Mouse (Mus musculus): ENCODE measurements around the gene Peg3. TPM values are rescaled to one million over a fixed set of nuclear protein-coding genes. Genes with fewer than 3 reads are reported as not detected.
A peak's percentile ranks its signal among the peaks of the same experiment; 100 is the strongest.

Peg3 gene
- polyA plus RNA-seq, 1 experiment from 2014 or later: 90.8 TPM

DNA sequence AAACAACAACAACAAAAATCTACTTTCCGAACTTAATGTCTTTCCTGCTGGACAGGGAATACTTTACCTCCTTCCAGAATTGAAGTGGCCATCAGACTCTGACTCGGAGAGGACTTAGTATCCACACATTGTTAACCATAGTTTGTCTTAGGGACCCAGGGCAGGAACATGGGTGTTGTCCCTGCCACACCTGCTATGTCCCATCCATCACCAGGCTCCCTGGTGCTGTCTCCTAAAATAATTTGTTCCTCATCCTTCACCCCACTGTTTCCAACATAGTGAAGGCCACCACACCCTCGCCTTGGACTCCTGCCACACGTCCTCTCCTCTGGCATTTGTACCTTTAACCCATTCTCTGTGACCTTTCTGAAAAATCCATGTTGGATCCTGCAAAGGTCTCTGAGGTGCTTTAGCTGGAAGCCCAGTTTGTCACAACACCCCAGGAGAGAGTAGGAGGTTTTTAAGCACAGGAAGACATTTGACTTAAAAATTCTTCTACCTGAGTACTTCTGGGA is 26.6 kb upstream of the Peg3 start:
- no peak for DNase-seq (ENCODE audit: low read depth, low spot score)
- no peak for TF ChIP-seq CTCF (IDR thresholded peaks at IDR 0.05)
- ChIA-PET CTCF (no interaction called here), POLR2A (interaction anchor here (0.5 kb wide), 1 partner anchor 145 kb away, joined by 3 read pairs; no protein-coding TSS in a partner anchor)
- no peak for ATAC-seq
- in situ Hi-C loops (cut with MboI; ENCODE audit: low pct_unique_long_range_greater_than_20kb): no loop called here
- no peaks in the 10 kb centered on the region for H3K27me3 ChIP-seq

DNA sequence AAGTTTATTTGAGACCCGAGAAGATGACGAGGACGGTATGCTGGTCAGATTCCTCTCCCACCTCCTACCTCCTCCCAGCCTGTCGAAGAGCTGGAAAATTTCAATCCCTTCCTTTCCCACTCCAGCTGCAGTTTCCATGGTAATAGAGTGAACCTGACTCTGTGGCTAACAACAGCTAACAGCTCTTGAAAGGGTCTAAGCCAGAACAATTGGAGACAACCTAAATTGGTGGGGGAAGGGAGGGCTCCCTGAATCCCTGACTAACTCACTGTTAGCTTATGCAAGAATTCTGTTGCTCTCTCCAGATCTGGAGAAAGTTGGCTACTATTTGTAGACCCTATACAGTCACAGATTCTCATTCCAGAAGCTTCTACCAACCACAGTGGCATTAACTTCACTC is 23.2 kb upstream of the Peg3 start:
- no peak for ATAC-seq
- DNase-seq (ENCODE audit: low read depth, low spot score): no peak

DNA sequence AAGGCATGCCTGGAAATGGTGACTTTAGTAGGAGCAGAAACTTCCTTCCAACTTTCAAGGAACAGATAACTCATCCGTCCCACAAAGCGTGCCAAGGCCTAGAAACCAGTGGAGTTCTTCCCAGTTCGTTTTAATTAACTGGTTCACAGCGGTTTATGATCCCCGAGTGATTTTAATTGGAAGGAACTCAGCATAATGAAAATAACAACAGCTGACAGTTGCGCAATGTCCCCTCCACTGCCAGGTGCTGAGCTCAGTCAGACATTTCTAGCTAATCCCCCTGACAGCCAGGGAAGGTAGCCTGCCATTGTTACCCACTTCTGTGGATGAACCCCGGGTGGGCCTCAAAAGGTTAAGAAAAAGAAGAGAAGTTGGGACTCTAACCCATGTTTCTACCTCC is 19.0 kb upstream of the Peg3 start:
- no peaks in the 10 kb centered on the region for H3K27me3 ChIP-seq
- ChIA-PET POLR2A (no interaction called here), CTCF (interaction anchor here (1.4 to 2.6 kb wide), 3 partner anchors 10 to 169 kb away, joined by 3 to 6 read pairs (median 4); no protein-coding TSS in a partner anchor)
- DNase-seq (ENCODE audit: low read depth, low spot score): no peak
- no peak for TF ChIP-seq CTCF (IDR thresholded peaks at IDR 0.05)
- in situ Hi-C loops (cut with MboI; ENCODE audit: low pct_unique_long_range_greater_than_20kb): no loop called here
- peak; percentile 21 for ATAC-seq

More for the DNA sequence above, 23.2 kb upstream of the Peg3 start:
- H3K27me3 ChIP-seq: no peaks in the 10 kb centered on the region
- TF ChIP-seq CTCF (IDR thresholded peaks at IDR 0.05): no peak
- POLR2A ChIA-PET: interaction anchor here (1.1 kb wide), 1 partner anchor 33 kb away, joined by 3 read pairs; no protein-coding TSS in a partner anchor
- CTCF ChIA-PET: interaction anchor here (2.4 kb wide), 1 partner anchor 22 kb away, joined by 7 read pairs; no protein-coding TSS in a partner anchor
- in situ Hi-C loops (cut with MboI; ENCODE audit: low pct_unique_long_range_greater_than_20kb): no loop called here

DNA sequence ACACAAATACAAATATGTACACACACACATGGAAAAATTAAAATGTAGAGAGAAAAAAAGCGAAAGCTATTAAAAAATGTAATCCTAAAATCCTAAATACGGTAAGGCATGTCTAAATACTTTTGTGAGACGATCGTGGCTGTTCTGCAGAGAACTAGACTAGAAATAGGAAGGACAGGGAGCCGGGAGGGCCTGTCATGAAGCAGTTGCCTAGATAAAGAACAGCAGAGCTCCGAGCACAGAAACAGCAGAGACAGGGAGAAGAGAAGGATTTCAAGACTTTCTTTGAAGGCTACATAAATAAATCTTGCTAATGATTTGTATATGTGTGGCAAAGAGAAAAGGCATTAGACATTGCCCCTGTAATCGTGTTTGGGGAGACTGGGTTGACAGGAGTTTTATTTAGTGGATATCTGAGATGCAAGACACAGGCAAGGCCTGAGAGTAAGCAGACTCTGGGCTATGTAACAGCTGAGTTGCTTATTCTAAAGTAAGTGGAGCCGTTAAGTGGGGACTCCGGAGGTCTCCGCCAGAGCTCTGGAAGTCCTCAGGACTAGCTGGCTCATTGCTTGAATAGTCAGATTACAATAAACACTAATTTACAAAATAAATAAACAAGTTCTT is 14.2 kb upstream of the Peg3 start:
- CTCF ChIA-PET: interaction anchor here (1.3 to 1.6 kb wide), 2 partner anchors 25 to 32 kb away, joined by 3 to 4 read pairs; no protein-coding TSS in a partner anchor
- H3K27me3 ChIP-seq: no peaks in the 10 kb centered on the region
- in situ Hi-C loops (cut with MboI; ENCODE audit: low pct_unique_long_range_greater_than_20kb): no loop called here
- POLR2A ChIA-PET: no interaction called here
- TF ChIP-seq CTCF (IDR thresholded peaks at IDR 0.05): no peak
- DNase-seq (ENCODE audit: low read depth, low spot score): no peak
- no peak for ATAC-seq

DNA sequence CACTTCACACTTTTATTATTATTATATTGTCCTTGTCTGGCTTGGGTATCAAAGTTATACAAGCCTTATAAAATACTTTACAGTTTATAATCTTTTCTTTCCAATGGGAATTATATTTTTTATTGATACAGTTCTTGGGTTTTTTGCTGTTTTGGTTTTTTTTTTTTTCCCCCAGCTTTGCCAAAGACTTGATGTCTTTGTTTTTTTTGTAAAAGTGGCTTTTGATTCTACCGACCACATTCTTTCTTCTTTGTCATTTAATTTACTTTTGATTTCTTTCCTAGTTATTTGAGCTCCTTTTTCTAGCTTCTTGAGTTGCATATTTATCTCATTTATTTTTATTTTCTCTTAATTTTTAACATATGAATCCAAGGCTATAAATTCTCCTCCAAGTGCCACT is 5.8 kb upstream of the Peg3 start:
- TF ChIP-seq CTCF (IDR thresholded peaks at IDR 0.05): no peak
- ChIA-PET POLR2A (no interaction called here), CTCF (interaction anchor here (0.7 to 1.1 kb wide), 3 partner anchors 12 to 177 kb away, joined by 3 to 6 read pairs (median 3); no protein-coding TSS in a partner anchor)
- DNase-seq (ENCODE audit: low read depth, low spot score): no peak
- H3K27me3 ChIP-seq: no peaks in the 10 kb centered on the region
- no peak for ATAC-seq
- in situ Hi-C loops (cut with MboI; ENCODE audit: low pct_unique_long_range_greater_than_20kb): no loop called here

DNA sequence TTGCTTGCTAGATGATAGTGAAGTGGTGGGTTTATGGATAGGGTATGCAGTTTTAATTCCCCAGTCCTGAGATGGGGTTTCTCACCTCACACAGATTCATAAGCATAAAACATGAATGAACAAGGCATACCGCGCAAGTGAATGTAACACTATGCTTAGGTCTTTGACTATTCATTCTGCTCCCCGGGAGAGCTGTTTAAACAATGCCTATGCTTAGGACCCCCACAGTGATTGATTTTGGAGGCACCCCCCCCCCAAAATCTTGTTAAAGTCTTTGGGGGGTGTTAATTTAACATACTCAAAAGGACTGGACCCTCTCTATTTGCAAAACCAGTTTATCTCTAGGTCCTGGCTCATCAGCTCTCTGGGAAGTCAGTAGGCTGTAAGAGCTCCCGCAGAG is 1.7 kb upstream of the Peg3 start:
- no peak for TF ChIP-seq CTCF (IDR thresholded peaks at IDR 0.05)
- no peaks in the 10 kb centered on the region for H3K27me3 ChIP-seq
- in situ Hi-C loops (cut with MboI; ENCODE audit: low pct_unique_long_range_greater_than_20kb): no loop called here
- ChIA-PET CTCF (interaction anchor here (0.8 to 2.2 kb wide), 2 partner anchors 9 to 15 kb away, joined by 4 to 6 read pairs; no protein-coding TSS in a partner anchor), POLR2A (no interaction called here)
- ATAC-seq (no peak), DNase-seq (ENCODE audit: low read depth, low spot score) (no peak)

DNA sequence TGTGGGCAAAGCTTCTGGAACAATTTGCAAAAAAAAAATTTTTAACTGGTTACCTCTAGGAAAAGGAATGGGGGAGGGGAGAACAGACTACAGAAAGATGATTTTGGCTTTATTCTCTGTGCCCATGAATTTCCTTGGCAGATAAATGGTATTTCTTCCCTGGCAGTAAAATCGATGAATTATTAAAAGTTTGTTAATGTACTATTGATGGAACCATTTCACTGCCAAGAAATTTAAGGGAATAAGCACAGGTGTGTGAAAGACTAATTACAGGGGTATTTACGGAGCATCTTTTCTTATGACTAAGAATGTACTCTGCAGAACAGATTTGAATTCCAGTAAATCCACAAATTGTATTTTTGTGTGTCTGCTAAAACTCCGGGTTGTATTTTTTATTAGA is 1.1 kb upstream of the Peg3 start:
- no peak for TF ChIP-seq CTCF (IDR thresholded peaks at IDR 0.05)
- POLR2A ChIA-PET: no interaction called here
- ATAC-seq: no peak
- CTCF ChIA-PET: interaction anchor here (2.2 kb wide), 1 partner anchor 16 kb away, joined by 6 read pairs; no protein-coding TSS in a partner anchor
- in situ Hi-C loops (cut with MboI; ENCODE audit: low pct_unique_long_range_greater_than_20kb): no loop called here
- DNase-seq (ENCODE audit: low read depth, low spot score): no peak
- no peaks in the 10 kb centered on the region for H3K27me3 ChIP-seq

DNA sequence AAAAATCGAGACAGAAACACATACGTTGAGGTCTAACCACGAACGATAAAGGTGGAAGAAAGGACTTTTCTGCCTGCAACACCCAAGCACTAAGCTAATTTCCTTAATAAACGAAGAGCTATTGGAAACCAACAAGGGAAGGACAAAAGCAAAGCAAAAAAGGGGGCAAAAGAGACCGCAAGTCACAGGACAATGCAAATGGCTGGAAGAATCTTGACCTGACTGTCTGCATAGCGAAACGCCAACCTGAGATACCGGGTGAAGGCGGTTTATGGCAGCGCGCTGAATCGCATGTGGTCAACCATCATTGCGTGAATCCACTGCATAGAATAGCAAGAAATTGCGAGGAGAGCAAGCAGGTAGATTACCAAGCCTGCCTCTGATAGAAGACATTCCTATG is 570 bp upstream of the Peg3 start:
- CTCF ChIA-PET: interaction anchor here (1.8 to 2.2 kb wide), 3 partner anchors 9 to 206 kb away, joined by 4 to 7 read pairs (median 6); no protein-coding TSS in a partner anchor
- no peak for DNase-seq (ENCODE audit: low read depth, low spot score)
- in situ Hi-C loops (cut with MboI; ENCODE audit: low pct_unique_long_range_greater_than_20kb): no loop called here
- no peaks in the 10 kb centered on the region for H3K27me3 ChIP-seq
- POLR2A ChIA-PET: no interaction called here
- no peak for ATAC-seq
- TF ChIP-seq CTCF (IDR thresholded peaks at IDR 0.05): no peak

DNA sequence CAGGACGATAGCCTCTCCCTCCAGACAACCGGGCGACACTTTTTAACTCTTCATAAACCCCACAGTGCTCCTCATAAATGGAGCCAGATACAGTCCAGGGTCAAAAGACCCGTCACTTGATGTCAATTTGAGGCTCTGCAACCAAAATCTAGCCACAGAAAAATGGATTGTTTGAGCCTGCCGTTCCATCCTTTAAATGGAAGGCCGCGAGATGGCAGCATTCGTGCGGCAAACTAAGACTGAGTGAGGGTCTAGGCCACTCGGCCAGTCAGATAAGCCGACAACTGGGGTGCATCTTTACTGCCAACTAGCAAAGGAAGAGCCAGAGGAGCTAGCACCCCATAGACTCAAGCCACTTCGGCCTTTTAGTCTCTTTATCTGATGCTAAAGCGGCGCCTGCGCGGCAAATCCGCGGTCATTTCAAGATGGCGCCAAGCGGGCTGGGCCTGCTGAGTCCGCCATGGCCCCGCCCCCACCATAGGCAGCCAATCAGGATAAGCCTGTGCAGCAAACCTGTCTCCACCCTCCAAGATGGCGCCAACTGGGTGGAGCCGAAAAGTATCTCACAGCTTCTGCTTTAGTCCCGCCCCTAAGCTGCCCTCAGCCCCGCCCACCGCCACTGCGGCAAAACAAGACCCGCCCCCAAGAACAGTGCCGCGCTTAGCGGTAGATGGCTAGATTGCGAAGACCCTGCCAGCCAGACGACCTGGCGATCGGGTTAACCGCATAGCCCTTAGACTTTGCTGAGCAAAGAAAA is 992 bp downstream of the Peg3 start:
- DNase-seq (ENCODE audit: low read depth, low spot score) (peak; percentile 63), ATAC-seq (peak; percentile 42)
- in situ Hi-C loops (cut with MboI; ENCODE audit: low pct_unique_long_range_greater_than_20kb): loop anchor here (5.0 kb wide), 1 partner anchor 367 kb away; the partner anchor contains the start of gene Zfp78
- POLR2A ChIA-PET: no interaction called here
- peak; percentile 61 for TF ChIP-seq CTCF (IDR thresholded peaks at IDR 0.05)
- H3K27me3 ChIP-seq: no peaks in the 10 kb centered on the region
- CTCF ChIA-PET: interaction anchor here (0.8 to 2.7 kb wide), 8 partner anchors 10 to 369 kb away, joined by 3 to 17 read pairs (median 4); no protein-coding TSS in a partner anchor

DNA sequence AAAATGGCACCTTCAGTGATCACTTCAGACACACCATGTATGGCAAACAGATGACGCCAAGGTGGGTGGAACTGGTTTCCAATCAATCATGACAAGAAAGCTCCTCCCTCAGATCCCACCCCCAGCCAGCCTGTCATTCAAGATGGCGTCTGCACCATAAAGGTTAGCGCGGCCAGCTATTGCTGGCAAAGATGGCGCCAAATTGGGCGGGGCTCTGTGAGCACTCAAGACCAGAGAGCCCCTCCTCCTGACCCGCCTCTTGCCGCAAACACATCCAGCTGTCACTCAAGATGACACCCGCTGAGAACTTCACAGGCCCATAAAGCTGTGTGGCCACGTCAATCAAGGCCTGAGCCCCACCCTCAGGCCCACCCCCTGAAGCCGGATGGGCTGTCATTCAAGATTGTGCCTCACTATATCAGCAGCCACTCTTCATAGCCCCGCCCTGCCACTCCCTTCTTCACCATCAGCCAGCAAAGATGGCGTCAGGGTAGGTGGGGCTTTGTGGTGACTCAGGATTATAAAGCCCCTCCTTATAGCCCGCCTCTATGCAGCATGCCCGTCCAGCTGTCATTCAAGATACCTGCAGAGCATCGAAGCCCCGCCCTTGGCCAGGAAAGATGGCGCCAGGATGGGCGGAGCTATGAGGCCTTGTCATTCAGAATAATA is 1.8 kb downstream of the Peg3 start:
- H3K27me3 ChIP-seq: no peaks in the 10 kb centered on the region
- POLR2A ChIA-PET: interaction anchor here (1.1 kb wide), 1 partner anchor 48 kb away, joined by 3 read pairs; no protein-coding TSS in a partner anchor
- CTCF ChIA-PET: interaction anchor here (0.8 to 2.9 kb wide), 19 partner anchors 9 to 368 kb away, joined by 3 to 17 read pairs (median 4); no protein-coding TSS in a partner anchor
- DNase-seq (ENCODE audit: low read depth, low spot score) (peak; percentile 85), ATAC-seq (peak; percentile 51)
- in situ Hi-C loops (cut with MboI; ENCODE audit: low pct_unique_long_range_greater_than_20kb): loop anchor here (5.0 kb wide), 1 partner anchor 366 kb away; the partner anchor contains the start of gene Zfp78
- no peak for TF ChIP-seq CTCF (IDR thresholded peaks at IDR 0.05)
